Mouse (Mus musculus): ENCODE data around the gene Rnf114. TPM values are rescaled to one million over a fixed set of nuclear protein-coding genes. Genes with fewer than 3 reads are reported as not detected.

Gene Rnf114
- polyA plus RNA-seq, 1 experiment from 2014 or later, result 98.7 TPM

- no peak for ATAC-seq (ENCODE audit: insufficient read depth)
- no peak for TF ChIP-seq CTCF (IDR thresholded peaks at IDR 0.05; ENCODE audit: low read depth)
Measured at GRCm38 (mm10) chr2:167482681-167483080, 9.8 kb upstream of the Rnf114 start.

GRCm38 (mm10) chr2:167483081-167483826, 9.2 kb upstream of the Rnf114 start:
- WGBS, result 88% methylated on average over 27 of the region's 27 CpGs
- TF ChIP-seq CTCF (IDR thresholded peaks at IDR 0.05; ENCODE audit: low read depth), result no peak
- H3K4me1 ChIP-seq (ENCODE audit: insufficient read depth), result no peaks in the 10 kb centered on the region
- H3K9ac ChIP-seq, result no peak overlapping the region
- DNase-seq (no peak), ATAC-seq (ENCODE audit: insufficient read depth) (no peak)
- peaks cover 43% of the 10 kb centered on the region for H3K36me3 ChIP-seq (ENCODE audit: insufficient read depth)
- H3K4me3 ChIP-seq (ENCODE audit: low read depth, low read length), result no peak overlapping the region
- no peak overlapping the region for H3K27ac ChIP-seq (ENCODE audit: low read depth)
- H3K4me2 ChIP-seq, result no peak overlapping the region
- no peaks in the 10 kb centered on the region for H3K27me3 ChIP-seq (ENCODE audit: insufficient read depth, low read length)
- no peaks in the 10 kb centered on the region for H3K9me3 ChIP-seq (ENCODE audit: low read depth, low read length)

More at GRCm38 (mm10) chr2:167482681-167483080, 9.8 kb upstream of the Rnf114 start:
- Histone ChIP-seq H3K36me3 (ENCODE audit: insufficient read depth) (peaks cover 42% of the 10 kb centered on the region), H3K27me3 (ENCODE audit: insufficient read depth, low read length) (no peaks in the 10 kb centered on the region), H3K27ac (ENCODE audit: low read depth) (no peak overlapping the region), H3K9ac (no peak overlapping the region), H3K4me3 (ENCODE audit: low read depth, low read length) (no peak overlapping the region), H3K9me3 (ENCODE audit: low read depth, low read length) (no peaks in the 10 kb centered on the region), H3K4me2 (no peak overlapping the region), H3K4me1 (ENCODE audit: insufficient read depth) (no peaks in the 10 kb centered on the region)
- DNase-seq, result no peak
- WGBS, result 87% methylated on average over 4 of the region's 4 CpGs

GRCm38 (mm10) chr2:167483827-167484410, 8.5 kb upstream of the Rnf114 start:
- Histone ChIP-seq H3K4me3 (ENCODE audit: low read depth, low read length) (no peak overlapping the region), H3K9ac (no peak overlapping the region), H3K9me3 (ENCODE audit: low read depth, low read length) (no peaks in the 10 kb centered on the region), H3K27me3 (ENCODE audit: insufficient read depth, low read length) (no peaks in the 10 kb centered on the region), H3K36me3 (ENCODE audit: insufficient read depth) (peaks cover 43% of the 10 kb centered on the region), H3K4me2 (no peak overlapping the region), H3K27ac (ENCODE audit: low read depth) (no peak overlapping the region), H3K4me1 (ENCODE audit: insufficient read depth) (no peaks in the 10 kb centered on the region)
- WGBS, result 95% methylated on average over 24 of the region's 24 CpGs
- TF ChIP-seq CTCF (IDR thresholded peaks at IDR 0.05; ENCODE audit: low read depth), result no peak
- ATAC-seq (ENCODE audit: insufficient read depth) (no peak), DNase-seq (no peak)

- H3K4me2 ChIP-seq, result no peak overlapping the region
- ATAC-seq (ENCODE audit: insufficient read depth) (no peak), DNase-seq (no peak)
- H3K36me3 ChIP-seq (ENCODE audit: insufficient read depth), result peaks cover 43% of the 10 kb centered on the region
- 88% methylated on average over 11 of the region's 11 CpGs for WGBS
- H3K4me3 ChIP-seq (ENCODE audit: low read depth, low read length), result no peak overlapping the region
- H3K9ac ChIP-seq, result no peak overlapping the region
- H3K9me3 ChIP-seq (ENCODE audit: low read depth, low read length), result no peaks in the 10 kb centered on the region
- H3K27ac ChIP-seq (ENCODE audit: low read depth), result no peak overlapping the region
- no peaks in the 10 kb centered on the region for H3K27me3 ChIP-seq (ENCODE audit: insufficient read depth, low read length)
- H3K4me1 ChIP-seq (ENCODE audit: insufficient read depth), result no peaks in the 10 kb centered on the region
- TF ChIP-seq CTCF (IDR thresholded peaks at IDR 0.05; ENCODE audit: low read depth), result no peak
Measured at GRCm38 (mm10) chr2:167484932-167485331, 7.5 kb upstream of the Rnf114 start.

GRCm38 (mm10) chr2:167485501-167486377, 6.7 kb upstream of the Rnf114 start:
- H3K9ac ChIP-seq, result no peak overlapping the region
- H3K4me3 ChIP-seq (ENCODE audit: low read depth, low read length), result no peak overlapping the region
- H3K4me1 ChIP-seq (ENCODE audit: insufficient read depth), result no peaks in the 10 kb centered on the region
- no peaks in the 10 kb centered on the region for H3K27me3 ChIP-seq (ENCODE audit: insufficient read depth, low read length)
- no peak overlapping the region for H3K4me2 ChIP-seq
- WGBS, result 83% methylated on average over 7 of the region's 7 CpGs
- DNase-seq (no peak), ATAC-seq (ENCODE audit: insufficient read depth) (no peak)
- H3K27ac ChIP-seq (ENCODE audit: low read depth), result no peak overlapping the region
- no peak for TF ChIP-seq CTCF (IDR thresholded peaks at IDR 0.05; ENCODE audit: low read depth)
- no peaks in the 10 kb centered on the region for H3K9me3 ChIP-seq (ENCODE audit: low read depth, low read length)
- peaks cover 43% of the 10 kb centered on the region for H3K36me3 ChIP-seq (ENCODE audit: insufficient read depth)

- Histone ChIP-seq H3K27me3 (ENCODE audit: insufficient read depth, low read length) (no peaks in the 10 kb centered on the region), H3K4me2 (no peak overlapping the region), H3K4me1 (ENCODE audit: insufficient read depth) (peaks cover 3% of the 10 kb centered on the region), H3K36me3 (ENCODE audit: insufficient read depth) (peaks cover 39% of the 10 kb centered on the region), H3K4me3 (ENCODE audit: low read depth, low read length) (no peak overlapping the region), H3K9ac (no peak overlapping the region), H3K9me3 (ENCODE audit: low read depth, low read length) (no peaks in the 10 kb centered on the region), H3K27ac (ENCODE audit: low read depth) (no peak overlapping the region)
- no peak for DNase-seq
- 82% methylated on average over 4 of the region's 4 CpGs for WGBS
- no peak for TF ChIP-seq CTCF (IDR thresholded peaks at IDR 0.05; ENCODE audit: low read depth)
- ATAC-seq (ENCODE audit: insufficient read depth), result no peak
Measured at GRCm38 (mm10) chr2:167486573-167486972, 5.9 kb upstream of the Rnf114 start.

- Histone ChIP-seq H3K27ac (ENCODE audit: low read depth) (no peak overlapping the region), H3K9me3 (ENCODE audit: low read depth, low read length) (no peaks in the 10 kb centered on the region), H3K27me3 (ENCODE audit: insufficient read depth, low read length) (no peaks in the 10 kb centered on the region), H3K36me3 (ENCODE audit: insufficient read depth) (peaks cover 35% of the 10 kb centered on the region), H3K4me3 (ENCODE audit: low read depth, low read length) (no peak overlapping the region), H3K9ac (no peak overlapping the region), H3K4me1 (ENCODE audit: insufficient read depth) (peaks cover 7% of the 10 kb centered on the region), H3K4me2 (no peak overlapping the region)
- DNase-seq (no peak), ATAC-seq (ENCODE audit: insufficient read depth) (no peak)
- 91% methylated on average over 6 of the region's 6 CpGs for WGBS
- no peak for TF ChIP-seq CTCF (IDR thresholded peaks at IDR 0.05; ENCODE audit: low read depth)
Measured at GRCm38 (mm10) chr2:167487551-167487950, 4.9 kb upstream of the Rnf114 start.
